Mouse (Mus musculus) layer of hippocampus, postnatal 10 days (tissue): ENCODE data around the gene Apopt1. TPM values are rescaled to one million over a fixed set of nuclear protein-coding genes. Genes with fewer than 3 reads are reported as not detected.

Experiments
- DNase-seq, 2 experiments: peaks; one replicate each; pipeline ENCODE4 v3.0.0; 2021; ENCODE audit warnings: low spot score in 2 of 2
- long read RNA-seq: library from polyadenylated mRNA; stranded (forward); transcript quantifications from one replicate; pipeline ENCODE4 v2.0.0, GENCODE M21; 2023
- total RNA-seq, 2 experiments: library from RNA; stranded (reverse); gene quantifications; 2 replicates each; pipeline ENCODE4 v1.2.3; 2021

Gene Apopt1
- total RNA-seq: 10 to 100 TPM; 39.2 to 42.0 TPM
- long read RNA-seq, transcript Apopt1-201 (5 exons, 1,065 nt): major isoform, 81 of 96 reads
- long read RNA-seq, partial matches to known transcripts: 5 of 96 reads
- long read RNA-seq, other reads (novel, unspliced or antisense): 9 of 96 reads

- peak; percentile 85 to 92 for DNase-seq
Measured at GRCm38 (mm10) chr12:111713004-111713651, at the start of gene Apopt1, which contains the start of gene Bag5. Gene Apopt1, plus strand, starts transcription at chr12:111713261. Gene Bag5, minus strand, starts transcription at chr12:111713257.

DNA sequence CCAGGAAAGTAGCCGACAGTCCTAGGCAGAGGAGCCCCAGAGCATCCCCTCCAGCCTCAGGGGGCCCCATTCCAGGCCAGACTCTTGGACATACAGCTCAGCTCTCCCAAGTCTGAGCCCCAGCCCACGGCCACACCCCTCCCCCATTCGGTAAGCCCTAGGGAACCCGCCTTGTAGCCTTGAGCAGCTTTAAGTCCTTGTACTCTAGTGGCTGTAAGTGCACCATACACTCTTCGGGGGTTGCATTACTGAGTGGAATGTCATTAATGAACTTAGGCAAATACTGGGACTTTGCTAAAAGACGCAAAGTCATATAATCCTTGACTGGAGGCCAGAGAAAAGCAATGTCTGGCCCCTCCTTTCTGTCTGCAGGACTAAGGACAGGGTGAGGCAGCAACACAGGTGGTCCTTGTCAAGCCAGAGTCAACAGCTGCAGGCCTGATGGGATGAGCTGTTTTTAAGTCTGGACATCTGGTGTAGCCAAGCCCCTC lies 48.9 kb upstream of the Apopt1 start:
- DNase-seq: no peak

DNA sequence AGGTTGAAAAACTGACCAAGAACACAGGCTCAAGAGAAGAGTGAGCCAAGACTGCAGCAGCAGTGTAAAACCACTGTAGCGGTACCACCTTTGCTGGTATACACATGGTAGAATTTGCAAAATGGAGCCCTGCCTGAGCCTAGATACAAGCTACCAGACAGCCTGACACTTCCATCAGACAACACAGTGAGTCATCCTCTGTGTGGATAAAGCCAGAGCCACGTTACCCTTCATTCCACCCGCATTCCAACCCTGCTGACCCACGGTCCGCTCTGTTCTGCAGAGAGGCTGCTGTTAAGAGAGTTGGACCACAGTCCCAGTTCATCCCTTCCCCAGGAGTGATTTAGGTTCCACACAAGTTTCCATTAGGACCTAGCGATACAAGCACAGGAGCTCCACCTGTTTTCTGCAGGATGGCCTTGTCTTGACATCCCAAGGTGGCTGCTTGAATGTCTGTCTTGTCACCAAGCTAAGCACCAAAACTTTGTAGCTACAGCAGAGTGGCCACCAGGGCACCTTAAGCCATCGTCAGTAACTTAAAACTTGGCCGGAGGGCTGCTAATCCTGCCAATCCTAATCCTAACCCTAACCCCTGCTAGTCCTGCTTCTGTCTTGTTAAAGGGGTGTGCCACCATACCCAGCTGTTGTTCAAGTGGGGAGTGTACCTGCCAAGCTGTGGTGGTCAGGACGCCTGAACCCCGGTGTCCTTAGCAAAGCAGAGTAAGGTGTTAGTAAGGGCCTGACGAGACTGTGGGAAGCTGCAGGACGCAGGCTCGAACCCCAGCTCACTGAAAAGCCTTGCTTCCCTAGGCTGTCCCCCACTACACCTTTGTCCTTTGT lies 47.8 kb upstream of the Apopt1 start:
- DNase-seq: no peak

DNA sequence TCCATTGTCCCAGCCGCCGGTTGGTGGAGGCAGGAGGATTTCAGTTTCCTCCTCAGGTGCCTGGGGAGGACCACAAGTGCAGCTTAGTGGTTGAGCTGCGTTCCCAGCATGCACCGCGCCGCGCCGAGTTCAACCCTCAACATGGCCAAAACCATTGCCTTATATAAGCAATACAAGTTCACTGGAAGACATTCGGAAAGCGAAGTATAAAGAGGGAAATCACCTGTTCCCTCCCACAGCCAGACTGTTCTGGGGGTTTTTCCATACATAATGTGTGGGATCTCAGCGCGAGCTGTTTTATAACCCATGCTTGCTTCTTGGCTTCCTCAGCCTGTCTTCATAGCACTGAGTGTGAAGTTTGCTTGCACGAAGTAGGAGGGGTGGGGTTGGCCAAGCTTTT lies 46.7 kb upstream of the Apopt1 start:
- no peak for DNase-seq

DNA sequence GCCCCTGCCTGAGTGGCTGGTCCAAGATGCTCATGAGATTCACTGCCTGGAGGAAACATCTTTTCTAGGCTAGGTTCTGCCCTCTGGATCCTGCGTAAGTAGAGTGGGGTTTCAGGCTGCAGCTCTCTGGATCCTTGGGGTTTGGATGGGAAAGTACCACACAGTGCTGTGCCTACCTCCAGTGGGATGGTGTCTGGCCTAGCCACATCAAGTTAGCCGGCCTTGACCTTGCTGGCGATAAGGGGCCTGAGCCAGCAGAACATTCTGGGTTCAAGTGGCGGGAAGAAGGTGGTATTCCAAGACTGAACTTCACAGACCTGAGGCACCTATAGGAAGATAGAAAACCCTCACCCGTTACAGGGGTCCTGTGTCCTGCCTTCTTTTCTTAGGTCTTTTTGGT lies 45.6 kb upstream of the Apopt1 start:
- no peak for DNase-seq

DNA sequence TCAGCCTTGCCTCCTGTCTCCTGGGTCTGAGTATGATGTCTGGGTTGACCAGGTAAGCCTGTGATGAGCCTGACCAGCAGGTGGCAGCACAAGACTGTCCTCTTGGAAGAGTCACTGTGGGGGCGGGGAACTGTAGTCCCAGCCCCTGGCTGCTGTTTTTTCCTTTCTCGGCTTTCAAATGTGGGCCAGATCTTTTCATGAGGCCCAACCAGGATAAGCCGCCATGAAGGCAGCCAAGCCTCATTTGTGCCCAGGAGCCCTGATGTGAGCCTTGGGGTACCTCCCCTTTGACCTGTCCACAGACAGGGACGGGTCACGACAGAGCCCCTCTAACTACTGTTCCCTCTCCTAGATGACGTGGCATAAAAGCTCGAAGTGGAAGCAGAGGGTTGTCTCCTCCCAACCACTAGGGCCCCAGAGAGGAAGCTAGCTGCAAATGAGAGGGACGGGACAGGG lies 44.6 kb upstream of the Apopt1 start:
- peak; percentile 98 for DNase-seq

GRCm38 (mm10) chr12:111669000-111669788 lies 43.9 kb upstream of the Apopt1 start:
- DNase-seq: no peak

GRCm38 (mm10) chr12:111669961-111670360 lies 43.1 kb upstream of the Apopt1 start:
- DNase-seq: no peak

DNA sequence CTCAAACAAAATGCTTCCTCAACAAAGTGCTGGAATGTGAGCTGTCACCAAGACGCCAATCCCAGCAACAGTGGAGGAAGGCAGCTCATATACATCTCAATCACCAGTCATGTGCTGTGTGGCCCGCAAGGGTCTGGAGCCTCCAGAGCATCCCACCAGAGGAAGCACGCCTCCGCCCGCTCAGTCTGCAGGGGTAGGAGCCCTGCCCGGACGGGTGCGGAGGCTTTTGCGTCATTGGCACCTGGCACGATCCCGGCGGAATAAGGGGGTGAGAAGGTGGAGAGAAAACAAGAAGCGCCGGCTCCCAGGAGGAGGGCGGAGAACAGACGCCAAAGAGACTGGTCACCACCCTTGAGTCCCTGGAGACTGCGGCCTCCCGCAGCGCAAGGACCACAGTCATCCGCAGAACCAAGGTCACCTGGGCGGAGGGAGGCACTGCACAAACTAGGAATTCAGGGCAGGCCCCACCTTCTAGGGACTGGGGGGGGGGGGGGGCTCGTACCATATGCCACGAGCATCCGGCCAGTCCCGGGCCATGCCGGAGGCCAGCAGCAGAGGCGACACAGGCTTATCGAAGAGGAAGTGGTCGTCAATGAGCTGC lies 42.6 kb upstream of the Apopt1 start:
- DNase-seq: peak in 1 of 2 experiments; percentile 57

DNA sequence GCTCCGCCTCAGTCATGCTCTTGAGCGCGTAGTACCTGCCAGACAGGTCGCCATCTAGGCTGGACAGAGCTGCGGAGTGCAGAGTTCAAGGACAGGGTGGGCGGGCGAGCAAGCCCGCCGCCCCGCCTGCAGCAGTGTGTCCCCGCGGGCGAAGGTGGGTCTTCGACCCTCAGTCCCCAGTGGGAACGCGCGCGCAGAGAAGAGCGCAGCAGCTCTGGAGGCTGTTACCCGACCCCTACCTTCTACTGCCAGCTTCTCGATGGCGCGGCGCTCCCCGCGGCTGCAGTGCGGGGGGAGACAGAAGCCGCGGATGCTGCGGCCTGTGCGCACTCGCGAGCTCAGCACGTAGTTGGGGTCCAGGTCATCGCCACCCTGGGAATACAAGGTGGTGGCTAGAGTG lies 42.1 kb upstream of the Apopt1 start:
- peak in 1 of 2 experiments; percentile 51 for DNase-seq

DNA sequence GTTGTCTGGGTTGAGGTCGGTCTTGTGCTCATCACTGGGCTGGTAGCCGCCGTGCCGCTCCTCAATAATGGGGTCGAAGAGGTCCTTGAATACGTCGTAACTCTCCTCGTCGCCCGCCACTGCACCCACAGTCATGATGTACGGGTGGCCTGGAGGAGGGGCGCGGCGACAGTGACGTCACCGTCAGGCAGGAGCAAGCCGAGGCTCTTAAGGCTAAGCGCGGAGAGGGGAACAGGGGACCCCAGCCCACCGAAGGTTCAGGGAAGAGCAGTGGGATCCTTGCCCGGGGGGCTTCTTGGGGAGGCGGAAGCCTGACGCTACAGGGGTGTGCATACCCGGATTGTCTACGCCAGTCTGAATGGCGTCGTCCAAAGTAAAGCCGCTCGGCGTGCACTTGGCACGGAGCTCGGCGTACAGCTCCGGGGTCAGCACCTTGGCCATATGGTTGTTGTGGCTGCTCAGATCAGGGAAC lies 41.6 kb upstream of the Apopt1 start:
- peak; percentile 81 to 84 for DNase-seq

GRCm38 (mm10) chr12:111672176-111672575 lies 40.9 kb upstream of the Apopt1 start, which contains the start of gene Ckb:
Gene Ckb, minus strand, starts transcription at chr12:111672338.
- DNase-seq: peak; percentile 88 to 93

DNA sequence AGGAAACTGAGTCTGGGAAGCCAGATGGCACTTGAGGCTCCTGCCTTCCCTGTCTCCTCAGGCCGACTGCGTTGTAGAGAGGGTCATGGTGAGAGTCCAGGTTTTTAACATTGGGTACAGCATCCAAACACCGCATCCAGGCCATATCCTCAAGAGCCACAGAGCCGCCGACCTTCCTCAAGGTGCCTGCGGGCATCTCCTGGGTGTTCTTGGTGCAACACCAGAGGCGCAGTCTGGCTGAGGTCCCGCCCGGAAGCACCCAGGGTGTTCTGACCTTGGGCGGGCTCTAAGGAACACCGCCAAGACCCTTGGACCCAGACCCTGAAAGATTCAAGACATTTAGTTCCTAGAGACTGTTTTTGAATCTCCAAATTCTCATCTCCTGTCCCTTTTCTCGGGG lies 40.5 kb upstream of the Apopt1 start:
- no peak for DNase-seq

DNA sequence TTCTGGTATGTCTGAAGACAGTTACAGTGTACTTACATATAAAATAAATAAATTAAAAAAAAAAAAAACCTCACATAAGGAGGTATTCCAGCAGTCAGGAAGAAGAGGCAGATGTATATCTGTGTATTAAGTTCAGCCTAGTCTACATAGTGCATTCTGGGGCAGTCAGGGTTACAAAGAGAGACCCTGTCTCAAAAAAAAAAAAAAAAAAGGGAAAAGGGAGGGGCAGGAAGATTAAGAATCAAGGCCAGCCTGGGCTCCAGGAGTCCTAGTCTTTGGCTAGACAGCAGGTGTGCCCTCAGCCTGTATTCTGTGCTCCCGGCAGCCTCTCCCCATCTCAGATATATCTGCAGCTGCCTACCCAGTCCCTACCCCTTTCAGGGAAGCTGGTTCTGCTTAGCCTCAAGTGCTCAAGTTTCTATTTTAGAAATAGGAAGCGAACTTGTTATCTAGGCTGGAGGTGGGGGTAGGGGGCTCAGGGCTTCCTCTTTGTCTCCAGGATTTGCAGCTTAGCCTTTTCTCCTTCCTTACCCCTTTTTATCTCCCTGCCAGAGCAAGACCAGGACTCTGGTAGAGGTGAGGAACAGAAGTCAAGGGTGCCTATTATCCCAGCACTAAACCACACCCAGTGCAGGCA lies 38.1 kb upstream of the Apopt1 start:
- no peak for DNase-seq

DNA sequence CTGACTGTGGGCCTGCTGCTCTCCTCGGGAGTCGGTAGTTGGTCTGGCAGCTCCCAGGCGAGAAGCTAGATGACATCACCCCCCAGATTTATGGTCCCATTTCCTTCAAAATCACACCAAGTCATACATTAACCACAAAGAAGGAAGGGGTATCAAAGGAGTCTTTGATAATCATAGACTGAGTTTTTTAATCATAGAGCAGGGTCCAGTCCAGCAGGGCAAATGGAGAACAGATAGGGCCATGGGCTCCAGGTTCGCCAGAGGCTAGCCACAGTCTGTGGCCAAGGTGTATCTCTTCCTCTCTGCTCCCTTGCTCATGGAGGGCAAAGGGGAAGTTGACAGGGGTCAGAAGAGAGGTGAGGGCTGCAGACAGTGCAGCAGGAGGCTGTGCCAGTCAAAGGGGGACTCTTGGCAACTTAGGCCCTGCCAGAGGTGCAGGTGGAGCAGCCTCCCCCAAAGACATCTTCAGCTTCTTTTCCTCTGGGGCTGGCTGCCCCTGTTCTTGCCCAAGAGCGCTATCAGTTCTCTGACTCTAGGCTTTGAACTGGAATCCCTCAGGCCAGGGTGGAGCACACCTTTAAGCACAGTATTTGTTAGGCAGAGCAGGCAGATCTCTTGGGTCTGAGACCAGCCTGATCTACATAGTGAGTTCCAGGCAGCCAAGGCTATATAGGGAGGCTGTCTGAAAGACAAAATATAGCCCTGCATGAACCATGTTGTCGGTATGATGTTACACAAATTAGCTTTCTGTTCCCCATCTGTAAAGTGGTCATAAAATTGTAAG lies 37.1 kb upstream of the Apopt1 start:
- no peak for DNase-seq

GRCm38 (mm10) chr12:111677421-111677820 lies 35.6 kb upstream of the Apopt1 start:
- peak in 1 of 2 experiments; percentile 59 for DNase-seq

GRCm38 (mm10) chr12:111677882-111678669 lies 35.0 kb upstream of the Apopt1 start, which contains the start of gene Trmt61a:
Gene Trmt61a, plus strand, starts transcription at chr12:111678105.
- peak; percentile 89 to 90 for DNase-seq

GRCm38 (mm10) chr12:111678670-111678933 lies 34.5 kb upstream of the Apopt1 start:
- no peak for DNase-seq

DNA sequence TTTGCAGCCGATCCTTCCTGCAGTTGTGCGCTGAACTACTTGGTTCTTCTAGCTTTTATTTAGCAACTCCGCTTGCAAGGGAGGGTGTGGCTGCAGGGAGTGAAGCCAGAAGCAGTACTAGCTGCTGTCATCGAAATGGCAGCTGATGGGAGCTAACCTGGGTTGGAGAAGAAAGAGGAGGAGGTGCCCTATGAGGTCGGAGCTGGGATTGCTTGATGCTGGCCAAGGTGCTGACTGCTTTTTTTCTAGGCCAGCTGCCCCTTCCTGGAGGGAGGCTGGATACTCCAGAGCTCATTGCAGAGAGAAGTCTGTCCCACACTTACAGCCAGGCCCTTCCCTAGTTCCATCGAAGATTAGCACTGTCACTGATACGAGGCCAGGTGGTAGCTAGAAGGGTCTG lies 34.1 kb upstream of the Apopt1 start:
- DNase-seq: no peak
